Mouse (Mus musculus): ENCODE results near the gene Psmd13. TPM values are rescaled to one million over a fixed set of nuclear protein-coding genes. Genes with fewer than 3 reads are reported as not detected.

Gene Psmd13
- total and polyA plus RNA-seq, 3 experiments, result 165 to 215 TPM; not detected in 1

DNA sequence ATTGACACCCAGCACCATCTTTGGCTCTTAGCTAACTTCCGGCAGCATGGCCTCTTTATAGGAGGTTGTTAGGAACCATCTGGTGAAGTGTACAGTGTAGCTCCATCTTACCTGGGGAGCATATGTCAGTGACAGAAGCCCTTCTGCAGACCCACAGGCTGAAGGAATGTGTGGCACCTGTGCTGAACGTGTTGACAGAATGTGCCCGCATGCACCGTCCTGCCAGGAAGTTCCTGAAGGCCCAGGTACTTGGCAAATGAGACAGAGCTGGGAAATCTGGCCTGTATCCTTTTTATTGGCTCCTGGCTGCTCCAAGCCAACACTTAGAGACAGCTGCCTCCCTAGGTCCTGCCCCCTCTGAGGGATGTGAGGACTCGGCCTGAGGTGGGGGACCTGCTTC lies 21.0 kb upstream of the Psmd13 start:
- H3K27me3 ChIP-seq (ENCODE audit: control insufficient read depth in 1 of 2, insufficient read depth in 2 of 2, low read length in 2 of 2), result no peaks in the 10 kb centered on the region
- TF ChIP-seq MYB (IDR thresholded peaks at IDR 0.05; ENCODE audit: low read depth, low read length) (no peak), POLR2AphosphoS5 (IDR thresholded peaks at IDR 0.05; ENCODE audit: borderline replicate concordance, low read depth, low read length) (no peak), MAFK (IDR thresholded peaks at IDR 0.05; ENCODE audit: borderline replicate concordance, low read depth, low read length) (no peak), KAT2A (conservative IDR thresholded peaks at IDR 0.05; ENCODE audit: low read depth, low read length) (no peak), EP300 (IDR thresholded peaks at IDR 0.05; ENCODE audit: low read depth in 1 of 2, low read length in 2 of 2) (no peak), E2F4 (IDR thresholded peaks at IDR 0.05; ENCODE audit: borderline replicate concordance, low read depth, low read length) (no peak), RAD21 (IDR thresholded peaks at IDR 0.05; ENCODE audit: low read depth, low read length) (no peak), CHD2 (IDR thresholded peaks at IDR 0.05; ENCODE audit: low read length) (no peak), ZC3H11A (IDR thresholded peaks at IDR 0.05; ENCODE audit: low read depth, low read length) (no peak), POLR2AphosphoS2 (IDR thresholded peaks at IDR 0.05; ENCODE audit: low read length) (no peak)
- DNase-seq (ENCODE audit: low read depth, low spot score), result no peak
- H3K27ac ChIP-seq (ENCODE audit: control insufficient read depth, low read depth, low read length), result no peak overlapping the region
- no peak overlapping the region for H3K9ac ChIP-seq (ENCODE audit: control insufficient read depth, low read depth, low read length, poor library complexity, severe bottlenecking)
- no peak overlapping the region for H3K4me3 ChIP-seq (ENCODE audit: control insufficient read depth in 1 of 2, insufficient read depth in 1 of 2, low read depth in 2 of 2, low read length in 2 of 2)
- H3K4me1 ChIP-seq (ENCODE audit: control insufficient read depth in 1 of 2, insufficient read depth in 2 of 2, low read length in 2 of 2), result peaks cover 3 to 11% of the 10 kb centered on the region in 2 experiments; a peak in 3 of 4 replicates
- no peaks in the 10 kb centered on the region for H3K9me3 ChIP-seq (replicated peaks; ENCODE audit: insufficient read depth, low read length)
- H3K36me3 ChIP-seq (ENCODE audit: control insufficient read depth in 1 of 2, insufficient read depth in 2 of 2, low read length in 2 of 2), result peaks cover 3 to 8% of the 10 kb centered on the region in 2 experiments
- H3K79me2 ChIP-seq (ENCODE audit: control insufficient read depth, insufficient read depth, low read length, poor library complexity), result peaks cover 23% of the 10 kb centered on the region

DNA sequence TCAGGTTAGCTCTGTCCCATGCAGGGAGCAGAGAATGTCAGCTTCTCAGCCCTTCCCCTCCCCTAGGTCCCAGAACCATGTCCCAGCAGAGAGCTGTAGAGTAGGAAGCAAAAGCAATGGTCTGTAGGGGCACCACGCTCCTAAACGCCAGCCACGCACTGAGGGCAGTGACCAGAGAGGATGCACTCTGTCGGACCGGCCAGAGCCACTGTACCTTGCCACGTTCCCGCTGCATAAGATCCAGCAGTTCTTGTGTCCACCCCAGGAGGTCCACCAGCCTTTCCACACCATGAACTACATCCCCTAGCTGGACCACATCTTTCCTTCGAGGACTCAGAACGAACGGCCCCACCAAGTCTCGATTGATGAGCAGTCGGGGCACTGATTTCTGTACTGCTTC lies 17.0 kb upstream of the Psmd13 start:
- Histone ChIP-seq H3K79me2 (ENCODE audit: control insufficient read depth, insufficient read depth, low read length, poor library complexity) (no peaks in the 10 kb centered on the region), H3K9me3 (replicated peaks; ENCODE audit: insufficient read depth, low read length) (no peaks in the 10 kb centered on the region), H3K36me3 (ENCODE audit: control insufficient read depth in 1 of 2, insufficient read depth in 2 of 2, low read length in 2 of 2) (peaks cover 0 to 3% of the 10 kb centered on the region in 2 experiments; a peak in 2 of 4 replicates), H3K9ac (ENCODE audit: control insufficient read depth, low read depth, low read length, poor library complexity, severe bottlenecking) (no peak overlapping the region), H3K4me1 (ENCODE audit: control insufficient read depth in 1 of 2, insufficient read depth in 2 of 2, low read length in 2 of 2) (no peaks in the 10 kb centered on the region), H3K27me3 (ENCODE audit: control insufficient read depth in 1 of 2, insufficient read depth in 2 of 2, low read length in 2 of 2) (no peaks in the 10 kb centered on the region), H3K27ac (ENCODE audit: control insufficient read depth, low read depth, low read length) (no peak overlapping the region), H3K4me3 (ENCODE audit: control insufficient read depth in 1 of 2, insufficient read depth in 1 of 2, low read depth in 2 of 2, low read length in 2 of 2) (no peak overlapping the region)
- no peak for TF ChIP-seq MAX (IDR thresholded peaks at IDR 0.05; ENCODE audit: low read length)
- no peak for TF ChIP-seq KAT2A (conservative IDR thresholded peaks at IDR 0.05; ENCODE audit: low read depth, low read length)
- TF ChIP-seq MXI1 (IDR thresholded peaks at IDR 0.05; ENCODE audit: low read depth, low read length), result no peak
- no peak for TF ChIP-seq CHD2 (IDR thresholded peaks at IDR 0.05; ENCODE audit: low read length)
- no peak for TF ChIP-seq RCOR1 (IDR thresholded peaks at IDR 0.05; ENCODE audit: low read depth, low read length)
- no peak for TF ChIP-seq NRF1 (IDR thresholded peaks at IDR 0.05; ENCODE audit: insufficient read depth, low read depth, low read length, poor library complexity, severe bottlenecking)
- no peak for TF ChIP-seq MEF2A (IDR thresholded peaks at IDR 0.05; ENCODE audit: extremely low read depth, insufficient replicate concordance, low read depth, low read length, poor library complexity, severe bottlenecking)
- no peak for TF ChIP-seq SIN3A (IDR thresholded peaks at IDR 0.05; ENCODE audit: low read length)
- no peak for TF ChIP-seq GABPA (IDR thresholded peaks at IDR 0.05; ENCODE audit: low read depth, low read length)
- no peak for TF ChIP-seq TBP (IDR thresholded peaks at IDR 0.05; ENCODE audit: low read depth, low read length)
- no peak for TF ChIP-seq ZMIZ1 (IDR thresholded peaks at IDR 0.05; ENCODE audit: low read depth, low read length)
- no peak for TF ChIP-seq HCFC1 (IDR thresholded peaks at IDR 0.05; ENCODE audit: low read depth, low read length)
- TF ChIP-seq ZNF384 (IDR thresholded peaks at IDR 0.05; ENCODE audit: low read depth, low read length), result no peak
- no peak for TF ChIP-seq CHD1 (IDR thresholded peaks at IDR 0.05; ENCODE audit: low read depth, low read length)
- TF ChIP-seq UBTF (IDR thresholded peaks at IDR 0.05; ENCODE audit: borderline replicate concordance, insufficient read depth, low read depth, low read length), result no peak
- no peak for TF ChIP-seq ETS1 (IDR thresholded peaks at IDR 0.05; ENCODE audit: low read depth, low read length)
- DNase-seq (ENCODE audit: low read depth, low spot score), result no peak
